Comparison of ENCODE assay signal across 9 mouse cellular contexts in the genomic region with DNA sequence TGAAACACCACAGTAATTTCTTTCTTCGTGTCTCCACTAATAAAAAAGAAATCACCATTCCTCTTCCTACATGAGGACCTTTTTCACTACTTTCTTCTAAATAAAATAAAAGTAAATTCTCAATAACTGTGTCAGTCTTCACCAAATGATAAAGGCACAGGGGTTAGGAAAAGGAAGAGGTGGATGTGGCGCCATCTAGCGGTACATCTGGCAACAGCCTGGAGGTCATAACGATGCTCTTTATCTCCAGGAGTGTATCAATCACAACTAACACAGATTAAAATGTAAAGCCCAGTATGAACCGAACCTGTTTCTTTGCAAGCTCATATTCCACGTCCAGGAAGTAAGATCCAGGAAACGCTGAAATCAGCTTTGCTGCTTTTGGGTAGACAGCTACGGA.
A peak's percentile ranks its signal among the peaks of the same experiment; 100 is the strongest.
DNase-seq lines count a peak whose midpoint lies in the region; ATAC-seq and TF ChIP-seq lines count a peak whose summit lies in the region.
"Had no signal": no experiment of that assay in that cellular context is flagged by ENCODE, and none has a peak within 500 bp of the region (broad histone marks: within the 10 kb centered on the region; RNA-seq: fewer than 3 reads in every experiment).

No protein-coding gene starts in this region.

- peak; percentile 5 to 35 for DNase-seq in adrenal gland, adult 18-20 months (ENCODE audit: low spot score in 2 of 2)
- DNase-seq in adrenal gland, postnatal 4 days (ENCODE audit: low spot score in 2 of 2): no peak
- DNase-seq in midbrain, postnatal 0 days (ENCODE audit: low spot score): no peak
- no peak for DNase-seq in midbrain, embryonic 11.5 days (ENCODE audit: low spot score, missing footprints)
- DNase-seq in gastrocnemius, postnatal 10 days: peak; percentile 50
- peak; percentile 22 for DNase-seq in lung, postnatal 10 days
- no peak for DNase-seq in heart, adult 8-10 months (ENCODE audit: low spot score)

- 72% methylated on average over 8 of the region's 8 CpGs for WGBS in midbrain, postnatal 0 days
- 69% methylated on average over 8 of the region's 8 CpGs for WGBS in midbrain, embryonic 11.5 days

- no peak for ATAC-seq in midbrain, postnatal 0 days (ENCODE audit: low FRiP score)
- no peak for ATAC-seq in midbrain, embryonic 11.5 days (ENCODE audit: low FRiP score)
- ATAC-seq in activated CD4-positive, CD25-positive, alpha-beta regulatory T cell, adult 4 months: no peak

- H3K9me3 ChIP-seq in midbrain, postnatal 0 days (ENCODE audit: low read length): no peaks in the 10 kb centered on the region
- no peaks in the 10 kb centered on the region for H3K9me3 ChIP-seq in midbrain, embryonic 11.5 days (ENCODE audit: control insufficient read depth, low read length)
- H3K9me3 ChIP-seq: embryonic facial prominence, embryonic 12.5 days had no signal

- no peaks in the 10 kb centered on the region for H3K27me3 ChIP-seq in midbrain, postnatal 0 days (ENCODE audit: insufficient read depth, low read length)
- no peaks in the 10 kb centered on the region for H3K27me3 ChIP-seq in midbrain, embryonic 11.5 days (ENCODE audit: control insufficient read depth, insufficient read depth, low read length)
- H3K27me3 ChIP-seq: embryonic facial prominence, embryonic 12.5 days had no signal

- H3K36me3 ChIP-seq in midbrain, postnatal 0 days (ENCODE audit: insufficient read depth, low read length): no peaks in the 10 kb centered on the region
- no peaks in the 10 kb centered on the region for H3K36me3 ChIP-seq in midbrain, embryonic 11.5 days (ENCODE audit: control insufficient read depth, insufficient read depth, low read length)
- H3K36me3 ChIP-seq: embryonic facial prominence, embryonic 12.5 days had no signal

- H3K4me1 ChIP-seq in midbrain, postnatal 0 days (ENCODE audit: insufficient read depth, low read length): no peaks in the 10 kb centered on the region
- no peaks in the 10 kb centered on the region for H3K4me1 ChIP-seq in midbrain, embryonic 11.5 days (ENCODE audit: control insufficient read depth, insufficient read depth, low read length)
- H3K4me1 ChIP-seq: embryonic facial prominence, embryonic 12.5 days had no signal

- no peak overlapping the region for H3K4me3 ChIP-seq in midbrain, postnatal 0 days (ENCODE audit: low read depth, low read length)
- H3K4me3 ChIP-seq in midbrain, embryonic 11.5 days (ENCODE audit: low read depth, low read length): no peak overlapping the region
- H3K4me3 ChIP-seq: embryonic facial prominence, embryonic 12.5 days had no signal

- no peak overlapping the region for H3K9ac ChIP-seq in midbrain, postnatal 0 days (replicated peaks; ENCODE audit: low read length, poor library complexity, severe bottlenecking)
- no peak overlapping the region for H3K9ac ChIP-seq in midbrain, embryonic 11.5 days (ENCODE audit: low read length)
- H3K9ac ChIP-seq: embryonic facial prominence, embryonic 12.5 days had no signal

- H3K27ac ChIP-seq in midbrain, postnatal 0 days (ENCODE audit: low read depth, low read length): no peak overlapping the region
- no peak overlapping the region for H3K27ac ChIP-seq in midbrain, embryonic 11.5 days (ENCODE audit: low read depth, low read length)
- H3K27ac ChIP-seq: embryonic facial prominence, embryonic 12.5 days had no signal

- peak; percentile 52 for TF ChIP-seq CTCF in midbrain, postnatal 0 days (IDR thresholded peaks at IDR 0.05)

- no peak overlapping the region for H3K4me2 ChIP-seq in midbrain, postnatal 0 days (ENCODE audit: low read depth, low read length, poor library complexity, severe bottlenecking)
- no peak overlapping the region for H3K4me2 ChIP-seq in midbrain, embryonic 11.5 days
- H3K4me2 ChIP-seq: embryonic facial prominence, embryonic 12.5 days had no signal

Comparison
In these comparisons a context has a peak if more than half of its experiments do, and no peak if none do; other contexts are left out.
1. DNase-seq: peak in adrenal gland, adult 18-20 months (2 of 2), gastrocnemius, postnatal 10 days (single experiment) and lung, postnatal 10 days (single experiment); none in adrenal gland, postnatal 4 days (0 of 2), midbrain, postnatal 0 days (single experiment), midbrain, embryonic 11.5 days (single experiment) and heart, adult 8-10 months (single experiment).